Mouse (Mus musculus) right cerebral cortex, postnatal 10 days (tissue): ENCODE results near the gene Fbxl21.

Source experiments
- DNase-seq, 2 experiments: peaks; one replicate each; pipeline ENCODE4 v3.0.0; 2021; ENCODE audit warnings: low spot score in 2 of 2

The Fbxl21 gene

DNA sequence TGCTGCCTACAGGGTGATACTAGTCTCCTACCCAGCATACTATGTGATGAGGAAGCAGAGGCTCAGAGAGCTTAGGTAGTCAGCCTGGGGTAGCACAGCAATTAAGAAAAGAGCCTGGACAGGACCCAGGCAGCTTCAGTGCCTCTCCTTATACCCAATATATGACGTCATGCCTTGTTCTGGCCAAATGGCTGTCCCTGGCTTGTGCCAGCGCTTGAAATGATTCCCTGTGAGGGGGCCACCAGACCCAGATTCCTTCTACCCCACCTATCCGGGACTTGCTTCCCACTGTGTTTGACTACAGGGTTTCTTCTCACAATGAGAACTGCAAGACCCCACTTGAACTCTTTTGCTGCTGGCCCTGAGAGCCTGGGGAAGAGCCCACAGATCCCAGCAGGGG, 59.2 kb downstream of the Fbxl21 start:
- DNase-seq, result no peak

DNA sequence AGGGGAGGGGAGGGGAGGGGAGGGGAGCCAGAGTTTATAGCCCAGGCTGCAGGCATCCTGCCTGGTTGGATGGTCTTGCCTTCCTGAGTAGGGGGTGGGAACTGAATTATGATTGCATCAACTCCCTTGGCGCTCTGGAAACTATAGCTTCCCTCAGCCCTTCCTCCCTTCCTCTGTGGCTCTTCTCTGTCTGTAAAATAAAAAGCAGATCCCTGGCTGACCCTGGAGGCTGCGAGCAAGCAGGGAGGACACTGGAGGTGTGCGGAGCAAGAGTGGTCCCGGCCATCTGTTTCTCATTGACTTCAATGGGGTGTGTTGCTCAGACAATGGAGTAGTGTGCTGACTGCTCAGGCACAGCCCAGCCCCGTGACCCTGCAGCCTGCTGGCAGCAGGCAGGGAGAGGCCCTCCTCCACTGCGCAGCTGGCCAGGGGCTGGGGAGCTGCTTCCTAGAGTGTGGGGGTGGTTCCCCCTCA, 59.7 kb downstream of the Fbxl21 start:
- DNase-seq, result peak; percentile 46 to 49

DNA sequence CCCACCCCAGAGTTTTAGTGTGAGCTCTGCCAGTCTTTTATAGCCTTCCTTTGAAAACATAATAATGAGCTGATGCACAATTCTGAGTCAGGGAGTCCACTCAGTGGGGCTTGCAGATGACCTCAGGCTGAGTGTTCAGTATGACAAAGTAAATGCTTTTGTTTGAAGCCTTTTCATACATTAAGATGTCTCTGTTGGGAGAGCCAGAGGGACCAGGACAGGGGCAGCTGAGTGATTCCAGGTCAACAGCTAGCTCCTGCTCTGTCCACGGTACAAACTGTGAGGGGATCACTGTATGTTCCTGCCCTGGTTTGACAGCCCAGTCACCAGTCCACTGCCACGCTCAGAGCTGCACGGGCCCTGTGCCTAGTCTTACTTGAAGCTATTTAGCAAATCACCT, 60.4 kb downstream of the Fbxl21 start:
- DNase-seq, result no peak

DNA sequence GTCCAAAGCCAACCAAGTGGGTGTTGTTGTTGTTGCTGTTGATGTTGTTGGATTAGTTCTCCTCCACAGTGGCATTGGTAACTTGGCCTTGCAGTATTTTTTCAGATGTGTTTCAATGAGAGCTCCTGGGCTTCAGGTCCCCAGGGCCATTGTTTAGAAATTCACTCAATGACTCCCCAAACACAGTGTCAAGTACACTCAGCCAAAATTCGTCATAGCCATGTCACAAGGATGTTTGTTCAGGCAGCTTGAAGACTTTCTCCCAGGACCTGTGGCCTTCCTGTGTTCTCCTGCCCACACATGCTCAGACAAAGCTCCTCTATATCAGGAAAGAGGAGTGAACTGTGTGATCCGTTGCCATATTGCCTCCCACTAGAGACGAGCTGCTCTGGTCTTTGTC, 63.8 kb downstream of the Fbxl21 start:
- DNase-seq, result no peak
